Mouse (Mus musculus) liver, embryonic 14.5 days (tissue): ENCODE results near the gene Kansl1.

Experiments used
- CTCF ChIP-seq: IDR thresholded peaks from 2 replicates; pipeline ENCODE4 v1.5.1; 2016; ENCODE audit warnings: antibody characterized with exemption, low read depth, control low read depth
- EP300 ChIP-seq: IDR thresholded peaks from 2 replicates; pipeline ENCODE4 v1.6.1; 2016; ENCODE audit warnings: antibody characterized with exemption, low read depth

GRCm38 (mm10) chr11:104439703-104440102, 29.0 kb downstream of the Kansl1 start:
- no peak for TF ChIP-seq CTCF
- TF ChIP-seq EP300 = no peak
